Mouse (Mus musculus): Measurements from ENCODE around the gene Aasdh.

GRCm38 (mm10) chr5:76844618-76845186 lies 60.6 kb downstream of the Aasdh start:
- TF ChIP-seq CTCF (IDR thresholded peaks at IDR 0.05; ENCODE audit: extremely low read depth, insufficient read depth, insufficient read length, insufficient replicate concordance) = no peak
- TF ChIP-seq POLR2A (IDR thresholded peaks at IDR 0.05; ENCODE audit: low read depth, low read length) = no peak
